Mouse (Mus musculus) gastrocnemius, adult 2 months (tissue): ENCODE data around the gene Orai1. TPM values are rescaled to one million over a fixed set of nuclear protein-coding genes. Genes with fewer than 3 reads are reported as not detected.
"Not testable (repeated sequence)": the region's sequence is repeated elsewhere in the genome, so short reads cannot be mapped to it uniquely, and the experiment has no call there.

Source experiments
- DNase-seq: peaks from one replicate; pipeline ENCODE4 v3.0.0; 2022
- H3K27ac ChIP-seq: fragments of 200-600 bp; 2 replicates; pipeline ENCODE4 v1.8.1; 2022; ENCODE audit warnings: mild to moderate bottlenecking
- H3K4me3 ChIP-seq: fragments of 200-600 bp; 2 replicates; pipeline ENCODE4 v1.8.1; 2022; ENCODE audit warnings: mild to moderate bottlenecking, moderate library complexity
- CTCF ChIP-seq: fragments of 200-600 bp; IDR thresholded peaks from 2 replicates; pipeline ENCODE4 v1.8.1; 2022; ENCODE audit warnings: antibody characterized with exemption, mild to moderate bottlenecking, moderate library complexity
- intact Hi-C: fragments of 180-260 bp; cut with DNase I; formaldehyde crosslinking; loops from one replicate; pipeline ENCODE4 v1.15.1; 2025
- long read RNA-seq, 2 experiments: library from polyadenylated mRNA; stranded (forward); transcript quantifications; one replicate each; pipeline ENCODE4 v2.0.0; 2021
- total RNA-seq, 2 experiments: library from RNA; stranded (reverse); gene quantifications; 2 replicates each; pipeline ENCODE4 v1.2.3; 2021

Gene Orai1
- total RNA-seq, result 10 to 100 TPM; 32.1 to 38.7 TPM
- long read RNA-seq, experiment 1, transcript Orai1-202 (2 exons, 1,875 nt), result major isoform, 49 of 56 reads
- long read RNA-seq, experiment 1, partial matches to known transcripts, result 0 of 56 reads
- long read RNA-seq, experiment 1, other reads (novel, unspliced or antisense), result 7 of 56 reads
- long read RNA-seq, experiment 2, transcript Orai1-202 (2 exons, 1,875 nt), result major isoform, 66 of 73 reads
- long read RNA-seq, experiment 2, partial matches to known transcripts, result 0 of 73 reads
- long read RNA-seq, experiment 2, other reads (novel, unspliced or antisense), result 7 of 73 reads

GRCm38 (mm10) chr5:123014753-123015701 lies at the start of gene Orai1:
Gene Orai1 (plus strand): TSS chr5:123015074.
- no peak; the same call in 1 of the 2 replicates for TF ChIP-seq CTCF
- intact Hi-C loops, result loop anchor here (2.0 to 5.0 kb wide), 3 partner anchors 32 to 88 kb away; partner anchors contain the start of gene Morn3
- peak; percentile 99 for DNase-seq
- peak within 1 kb of the TSS; percentile 98 for H3K27ac ChIP-seq
- peak within 1 kb of the TSS; percentile 91 for H3K4me3 ChIP-seq

- DNase-seq, result no peak
- intact Hi-C loops, result no loop called here
- no peak for TF ChIP-seq CTCF
- Histone ChIP-seq H3K27ac (no peak overlapping the region), H3K4me3 (no peak overlapping the region)
Measured at GRCm38 (mm10) chr5:122965427-122965826, 49.4 kb upstream of the Orai1 start.

GRCm38 (mm10) chr5:122968322-122968721 lies 46.6 kb upstream of the Orai1 start:
- Histone ChIP-seq H3K4me3 (no peak overlapping the region), H3K27ac (peak overlapping the region; percentile 52; the same call in 1 of the 2 replicates)
- DNase-seq, result peak; percentile 88
- intact Hi-C loops, result loop anchor here (1.0 kb wide), 2 partner anchors 45 to 78 kb away; no protein-coding TSS in a partner anchor
- TF ChIP-seq CTCF, result peak; percentile 98

- no peak for TF ChIP-seq CTCF
- no peak for DNase-seq
- Histone ChIP-seq H3K4me3 (no peak overlapping the region), H3K27ac (no peak overlapping the region)
- intact Hi-C loops, result no loop called here
Measured at GRCm38 (mm10) chr5:122970056-122970455, 44.8 kb upstream of the Orai1 start.

GRCm38 (mm10) chr5:122971438-122971837 lies 43.4 kb upstream of the Orai1 start:
- intact Hi-C loops, result no loop called here
- Histone ChIP-seq H3K27ac (no peak overlapping the region), H3K4me3 (no peak overlapping the region)
- TF ChIP-seq CTCF, result no peak
- DNase-seq, result no peak

- Histone ChIP-seq H3K4me3 (no peak overlapping the region), H3K27ac (no peak overlapping the region)
- no peak for TF ChIP-seq CTCF
- intact Hi-C loops, result no loop called here
- DNase-seq, result peak; percentile 44
Measured at GRCm38 (mm10) chr5:122972116-122972515, 42.8 kb upstream of the Orai1 start.

- H3K27ac ChIP-seq, intact Hi-C loops, H3K4me3 ChIP-seq, DNase-seq: not testable (repeated sequence)
Measured at GRCm38 (mm10) chr5:122974701-122975100, 40.2 kb upstream of the Orai1 start.

GRCm38 (mm10) chr5:122978970-122979369 lies 35.9 kb upstream of the Orai1 start:
- intact Hi-C loops, result no loop called here
- Histone ChIP-seq H3K27ac (peak overlapping the region; percentile 59), H3K4me3 (no peak overlapping the region)
- no peak for TF ChIP-seq CTCF
- DNase-seq, result no peak

GRCm38 (mm10) chr5:122984483-122984882 lies 30.4 kb upstream of the Orai1 start:
- intact Hi-C loops, result no loop called here
- TF ChIP-seq CTCF, result no peak
- Histone ChIP-seq H3K4me3 (no peak overlapping the region), H3K27ac (no peak overlapping the region)
- no peak for DNase-seq

GRCm38 (mm10) chr5:122985276-122985675 lies 29.6 kb upstream of the Orai1 start:
- no peak overlapping the region for H3K27ac ChIP-seq
- no peak overlapping the region for H3K4me3 ChIP-seq
- intact Hi-C loops, result no loop called here
- no peak for DNase-seq
- no peak for TF ChIP-seq CTCF

- intact Hi-C loops, result no loop called here
- Histone ChIP-seq H3K4me3 (no peak overlapping the region), H3K27ac (no peak overlapping the region)
- no peak for DNase-seq
- TF ChIP-seq CTCF, result no peak
Measured at GRCm38 (mm10) chr5:122986091-122986493, 28.8 kb upstream of the Orai1 start.

- Histone ChIP-seq H3K4me3 (peak overlapping the region; percentile 77), H3K27ac (peak overlapping the region; percentile 96)
- peak; percentile 73 for DNase-seq
- no peak for TF ChIP-seq CTCF
- intact Hi-C loops, result loop anchor here (2.0 kb wide), 1 partner anchor 21 kb away; no protein-coding TSS in a partner anchor
Measured at GRCm38 (mm10) chr5:122987211-122988020, 27.5 kb upstream of the Orai1 start.
